Mouse (Mus musculus): ENCODE data around the gene Ccdc103.

The Ccdc103 gene

GRCm38 (mm10) chr11:102880585-102881313 lies at the start of gene Ccdc103, which contains the start of gene Eftud2:
Gene Ccdc103 (plus strand): TSS chr11:102881204.
Gene Eftud2 (minus strand): TSS chr11:102880985.
- peak; percentile 81 for DNase-seq (ENCODE audit: low read depth)

DNA sequence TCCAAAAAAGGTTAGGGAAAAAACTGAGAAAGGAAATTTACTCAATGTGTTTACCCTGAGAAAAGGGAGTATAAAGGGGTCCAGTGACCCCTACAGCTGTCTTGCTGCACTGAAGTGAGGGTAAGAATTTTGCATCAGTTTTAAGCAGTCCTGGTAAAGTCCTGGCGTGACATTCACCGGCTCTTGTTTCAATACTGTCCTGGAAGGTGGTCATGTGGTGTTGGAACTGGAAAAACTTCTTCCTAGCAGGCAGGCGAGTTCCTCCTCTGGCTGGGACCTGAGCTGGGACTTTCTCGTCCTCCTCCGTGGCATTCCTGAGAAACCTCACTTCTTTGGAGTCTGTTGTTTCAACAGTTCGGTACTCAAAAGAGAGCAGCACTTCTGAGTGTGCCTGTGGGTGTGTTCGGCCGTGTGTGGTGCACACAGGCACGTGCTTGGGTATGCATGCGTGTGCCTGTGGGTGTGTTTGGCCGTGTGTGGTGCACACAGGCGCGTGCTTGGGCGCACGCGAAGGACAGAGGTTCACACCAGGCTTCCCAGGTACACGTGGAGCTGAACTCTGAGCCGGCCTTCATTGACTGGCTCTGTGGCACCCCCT lies 48.2 kb upstream of the Ccdc103 start:
- DNase-seq (ENCODE audit: low read depth), result no peak

- no peak for DNase-seq (ENCODE audit: low read depth)
Measured at GRCm38 (mm10) chr11:102834219-102834618, 46.8 kb upstream of the Ccdc103 start.

DNA sequence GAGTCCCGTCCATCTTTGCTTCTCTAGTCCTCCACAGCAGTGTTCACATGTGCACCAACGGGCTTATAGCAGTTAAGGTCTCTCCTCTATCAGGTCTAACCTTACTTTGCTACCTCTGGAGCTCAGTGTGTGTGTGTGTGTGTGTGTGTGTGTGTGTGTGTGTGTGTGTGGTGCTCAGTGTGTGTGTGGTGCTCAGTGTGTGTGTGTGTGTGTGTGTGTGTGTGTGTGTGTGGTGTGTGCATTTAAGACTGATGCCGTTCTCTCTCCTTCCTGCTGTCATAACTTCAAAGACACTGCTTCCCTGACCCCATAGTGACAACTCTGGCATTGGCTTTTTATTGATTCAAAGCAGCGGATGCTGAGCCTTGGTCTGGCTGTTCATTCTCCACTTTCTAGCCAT lies 45.5 kb upstream of the Ccdc103 start, which contains the start of gene Higd1b:
Gene Higd1b (plus strand): TSS at position 301 of the 400 bp plus-strand sequence.
- no peak for DNase-seq (ENCODE audit: low read depth)

DNA sequence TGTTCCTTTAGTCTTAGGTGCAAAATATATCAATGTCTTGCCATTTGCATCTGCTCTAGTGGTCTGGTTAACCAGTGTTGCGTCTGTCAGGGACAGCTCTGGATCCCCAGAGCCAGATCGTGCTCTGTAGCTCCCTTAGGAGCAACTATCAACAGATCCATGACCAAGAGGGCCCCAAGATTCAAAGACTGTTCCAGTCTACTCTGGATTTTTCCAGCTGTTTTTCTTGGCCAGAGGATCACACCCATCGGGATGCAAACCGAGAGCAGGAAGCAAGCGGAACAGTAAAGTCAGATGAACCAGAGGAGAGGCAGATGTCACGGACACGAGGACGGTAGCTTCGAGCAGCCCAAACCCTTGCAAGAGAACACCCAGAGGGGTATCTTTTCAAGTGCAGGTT lies 44.9 kb upstream of the Ccdc103 start:
- no peak for DNase-seq (ENCODE audit: low read depth)

- no peak for DNase-seq (ENCODE audit: low read depth)
Measured at GRCm38 (mm10) chr11:102837385-102837784, 43.6 kb upstream of the Ccdc103 start.

GRCm38 (mm10) chr11:102838126-102838525 lies 42.9 kb upstream of the Ccdc103 start:
- no peak for DNase-seq (ENCODE audit: low read depth)

GRCm38 (mm10) chr11:102838616-102839150 lies 42.3 kb upstream of the Ccdc103 start:
- DNase-seq (ENCODE audit: low read depth), result no peak

DNA sequence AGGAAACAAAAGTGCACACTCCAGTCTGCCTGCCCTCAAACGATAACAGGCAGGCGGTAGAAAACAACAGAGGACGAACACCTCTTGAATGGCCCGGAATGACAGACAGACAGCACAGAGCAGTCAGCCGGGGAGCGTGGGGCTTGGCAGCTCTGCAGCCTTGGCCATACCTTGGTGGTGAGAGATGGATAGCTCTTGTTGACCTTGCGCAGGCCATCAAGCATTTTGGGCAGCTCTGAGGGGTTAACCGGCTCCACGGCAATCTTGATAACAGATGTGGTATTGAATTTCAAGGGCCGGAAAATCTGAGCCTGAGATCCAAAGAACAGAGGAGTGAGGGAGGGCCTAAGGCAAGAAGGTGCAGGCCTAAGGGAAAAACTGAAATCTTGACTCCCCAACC lies 35.1 kb upstream of the Ccdc103 start:
- no peak for DNase-seq (ENCODE audit: low read depth)

GRCm38 (mm10) chr11:102851883-102852282 lies 29.1 kb upstream of the Ccdc103 start:
- DNase-seq (ENCODE audit: low read depth), result peak; percentile 24

GRCm38 (mm10) chr11:102853760-102854159 lies 27.2 kb upstream of the Ccdc103 start:
- no peak for DNase-seq (ENCODE audit: low read depth)

DNA sequence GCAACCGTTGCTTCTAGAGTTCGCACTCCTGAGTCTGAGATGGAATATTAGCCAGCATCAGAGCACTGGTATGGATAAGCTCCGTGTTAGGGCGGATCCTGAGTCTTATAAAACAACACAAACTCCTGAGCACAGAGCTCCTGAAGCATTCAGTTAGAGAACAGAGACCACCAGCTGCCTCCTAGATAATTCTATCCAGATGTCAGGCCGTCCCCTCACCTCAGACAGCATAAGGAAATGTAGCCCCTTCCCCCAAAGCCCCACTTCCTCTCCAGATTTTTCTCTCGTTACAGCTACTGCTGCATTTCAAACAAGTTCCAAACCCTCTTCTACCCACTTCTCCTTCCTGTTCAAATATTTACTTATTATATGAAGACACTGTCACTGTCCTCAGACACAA lies 25.1 kb upstream of the Ccdc103 start:
- no peak for DNase-seq (ENCODE audit: low read depth)

GRCm38 (mm10) chr11:102858951-102859350 lies 22.1 kb upstream of the Ccdc103 start:
- DNase-seq (ENCODE audit: low read depth), result no peak

DNA sequence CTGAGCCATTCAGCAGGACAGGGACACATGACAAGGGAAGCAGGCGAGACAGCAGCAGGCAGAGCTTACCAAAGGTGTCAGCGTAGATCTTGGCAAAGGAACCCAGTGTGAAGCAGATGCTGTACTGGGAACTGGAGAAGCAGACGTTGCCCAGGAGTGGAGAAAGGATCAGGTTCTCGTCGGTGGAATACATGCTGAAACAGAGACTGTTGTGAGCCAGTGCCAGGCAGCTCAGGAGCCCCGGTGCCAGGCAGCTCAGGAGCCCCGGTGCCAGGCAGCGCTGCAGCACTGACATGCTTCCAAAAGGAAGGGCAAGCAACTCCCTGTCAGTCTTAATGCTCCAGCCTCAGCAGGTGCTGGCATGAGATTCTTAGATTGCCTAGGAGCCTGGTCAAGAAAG lies 21.1 kb upstream of the Ccdc103 start:
- no peak for DNase-seq (ENCODE audit: low read depth)

- peak; percentile 57 for DNase-seq (ENCODE audit: low read depth)
Measured at GRCm38 (mm10) chr11:102864272-102864671, 16.7 kb upstream of the Ccdc103 start.

DNA sequence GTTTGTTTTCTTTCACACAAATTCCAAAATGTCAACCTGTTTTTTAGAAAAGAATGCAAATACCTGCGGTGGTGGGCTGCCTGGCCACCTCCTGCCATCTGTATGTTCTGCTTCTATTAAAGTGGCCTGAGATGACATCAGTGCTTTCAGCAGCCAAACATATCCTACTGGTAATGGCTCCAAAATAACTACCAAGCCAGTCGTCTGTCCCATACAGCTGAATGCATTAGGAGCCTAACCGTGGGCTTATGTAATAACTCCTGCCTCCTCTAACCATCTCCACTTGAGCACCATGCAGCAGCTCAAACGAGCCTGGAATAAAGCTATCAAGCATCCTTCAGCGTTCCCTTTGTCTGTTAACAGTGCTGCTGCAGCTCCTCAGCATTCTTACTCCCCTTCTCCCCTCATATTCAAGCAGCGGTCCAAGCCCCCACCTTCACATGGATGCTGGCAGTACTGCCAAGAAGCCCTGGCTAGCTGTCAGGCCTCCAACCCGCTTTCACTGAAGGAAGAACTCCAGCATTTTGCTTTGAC lies 6.1 kb upstream of the Ccdc103 start:
- no peak for DNase-seq (ENCODE audit: low read depth)

GRCm38 (mm10) chr11:102879558-102879957 lies 1.4 kb upstream of the Ccdc103 start:
- DNase-seq (ENCODE audit: low read depth), result no peak

- no peak for DNase-seq (ENCODE audit: low read depth)
Measured at GRCm38 (mm10) chr11:102881314-102882198, 552 bp downstream of the Ccdc103 start.

GRCm38 (mm10) chr11:102884616-102885219 lies 3.7 kb downstream of the Ccdc103 start, which contains the start of gene Fam187a:
Gene Fam187a (plus strand): TSS chr11:102885169.
- DNase-seq (ENCODE audit: low read depth), result no peak

- no peak for DNase-seq (ENCODE audit: low read depth)
Measured at GRCm38 (mm10) chr11:102887433-102887832, 6.4 kb downstream of the Ccdc103 start.

DNA sequence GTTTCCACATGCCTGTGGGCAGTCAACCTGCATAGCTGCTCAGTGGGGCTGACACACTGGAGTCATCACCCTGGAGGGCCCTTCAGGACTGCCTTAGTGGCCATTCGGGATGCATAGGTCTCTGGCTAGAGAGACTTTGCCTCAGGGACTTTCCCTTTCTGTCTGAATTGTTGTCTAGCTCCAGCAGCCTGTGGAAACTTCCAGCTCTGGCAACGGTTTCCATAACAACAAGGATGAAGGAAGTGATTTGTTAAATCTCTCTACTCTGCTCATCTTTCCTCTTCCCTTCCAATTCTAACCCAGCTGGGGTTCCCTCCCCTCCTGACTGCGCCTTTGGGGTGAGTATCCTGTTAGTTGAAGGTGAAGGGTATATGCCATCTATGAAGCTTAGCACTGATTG lies 7.1 kb downstream of the Ccdc103 start:
- DNase-seq (ENCODE audit: low read depth), result no peak

DNA sequence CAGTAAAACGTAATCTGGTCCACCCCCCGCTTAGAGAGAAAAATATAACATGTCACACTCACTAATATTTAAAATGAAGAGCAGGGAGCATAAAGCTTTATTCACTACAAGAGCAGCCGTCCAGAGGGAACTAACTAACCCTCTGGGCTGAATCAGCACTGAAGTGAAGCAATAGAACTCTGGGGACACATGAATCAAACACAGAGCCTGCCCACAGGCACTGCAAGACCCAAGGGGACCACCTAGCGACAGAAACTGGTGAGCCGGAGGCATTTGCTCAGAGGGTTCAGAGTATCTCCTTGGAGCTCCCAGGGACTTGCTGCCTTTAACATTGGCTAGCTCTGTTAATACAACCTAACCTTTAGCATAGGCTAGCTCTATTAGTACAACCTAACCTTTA lies 9.1 kb downstream of the Ccdc103 start:
- DNase-seq (ENCODE audit: low read depth), result no peak
